Mouse (Mus musculus) hindbrain, postnatal 0 days (tissue): ENCODE results near the gene Mmp23. TPM values are rescaled to one million over a fixed set of nuclear protein-coding genes. Genes with fewer than 3 reads are reported as not detected.
A peak's percentile ranks its signal among the peaks of the same experiment; 100 is the strongest.

Experiments
- ATAC-seq: fragments of 200-750 bp; cut with Nextera tagmentation; 2 replicates; pipeline ENCODE4 v1.8.0; 2017; ENCODE audit warnings: mild to moderate bottlenecking, moderate TSS enrichment, moderate library complexity
- DNase-seq: peaks from one replicate; pipeline ENCODE4 v3.0.0-alpha.2; 2015; ENCODE audit warnings: low spot score
- H3K27ac ChIP-seq: fragments of 300-500 bp; sonication (generic); 2 replicates; pipeline ENCODE4 v1.5.1; 2014; ENCODE audit warnings: mild to moderate bottlenecking
- H3K27me3 ChIP-seq: fragments of 300-500 bp; sonication (generic); 2 replicates; pipeline ENCODE4 v1.6.1; 2014; ENCODE audit warnings: low read length, mixed read lengths; ENCODE audit not compliant: insufficient read depth
- H3K36me3 ChIP-seq: fragments of 300-500 bp; sonication (generic); 2 replicates; pipeline ENCODE4 v1.6.1; 2014; ENCODE audit warnings: low read length, mixed read lengths; ENCODE audit not compliant: insufficient read depth
- H3K4me1 ChIP-seq: fragments of 300-500 bp; sonication (generic); 2 replicates; pipeline ENCODE4 v1.6.1; 2014; ENCODE audit warnings: antibody characterized with exemption, low read length, mixed read lengths; ENCODE audit not compliant: insufficient read depth
- H3K4me2 ChIP-seq: fragments of 300-500 bp; sonication (generic); 2 replicates; pipeline ENCODE4 v1.6.1; 2014; ENCODE audit warnings: low read depth, mild to moderate bottlenecking, low read length, moderate library complexity, mixed read lengths
- H3K4me3 ChIP-seq: fragments of 300-500 bp; sonication (generic); 2 replicates; pipeline ENCODE4 v1.5.1; 2014; ENCODE audit warnings: low read length
- H3K9ac ChIP-seq: fragments of 300-500 bp; sonication (generic); replicated peaks from 2 replicates; pipeline ENCODE4 v1.6.1; 2014; ENCODE audit warnings: mild to moderate bottlenecking, low read length, moderate library complexity, mixed read lengths
- H3K9me3 ChIP-seq: fragments of 300-500 bp; sonication (generic); 2 replicates; pipeline ENCODE4 v1.6.1; 2016; ENCODE audit warnings: low read length, mixed read lengths
- CTCF ChIP-seq: IDR thresholded peaks from 2 replicates; pipeline ENCODE4 v1.5.1; 2016; ENCODE audit warnings: antibody characterized with exemption, control low read depth, low read depth
- WGBS: fragments of 180-500 bp; shearing (Covaris S2); extraction: QIAGEN DNeasy Blood & Tissue Kit; methylation state at CpG from one replicate; pipeline ENCODE4 v1.1.7; 2014; 5-methylcytosine and 5-hydroxymethylcytosine counted together
- polyA plus RNA-seq: library from polyadenylated mRNA; unstranded; fragments of >200 nt; fragmentation: Nextera tagmentation; extraction: Ambion mirVana; gene quantifications from 2 replicates; pipeline ENCODE4 v1.2.1, GENCODE M21; 2015
- total RNA-seq: library from RNA; depleted of rRNA; stranded (reverse); fragments of >200 nt; gene quantifications from 2 replicates; pipeline ENCODE4 v1.2.3, GENCODE M21; 2014

Gene Mmp23
- total and polyA plus RNA-seq, 2 experiments from 2014 or later, result 5.7 to 13.5 TPM

GRCm38 (mm10) chr4:155624338-155625291 lies 28.6 kb downstream of the Mmp23 start, which contains the start of gene Cdk11b:
Gene Cdk11b, plus strand, starts transcription at chr4:155624854.
- ATAC-seq (peak; percentile 100), DNase-seq (peak; percentile 100)
- WGBS, result under 1% methylated on average over 84 of the region's 84 CpGs
- TF ChIP-seq CTCF, result no peak
- Histone ChIP-seq H3K36me3 (peaks cover 20% of the 10 kb centered on the region; the same call in 1 of the 2 replicates), H3K9me3 (no peaks in the 10 kb centered on the region), H3K4me3 (peak within 1 kb of the TSS; percentile 99), H3K4me2 (peak within 1 kb of the TSS; percentile 85), H3K27me3 (no peaks in the 10 kb centered on the region), H3K9ac (peak within 1 kb of the TSS; percentile 82), H3K4me1 (no peaks in the 10 kb centered on the region; the same call in 1 of the 2 replicates), H3K27ac (peak within 1 kb of the TSS; percentile 69)

- Histone ChIP-seq H3K27me3 (no peaks in the 10 kb centered on the region), H3K4me2 (no peak overlapping the region), H3K36me3 (peaks cover 64% of the 10 kb centered on the region), H3K27ac (no peak overlapping the region), H3K4me3 (no peak overlapping the region), H3K9me3 (no peaks in the 10 kb centered on the region), H3K9ac (no peak overlapping the region), H3K4me1 (no peaks in the 10 kb centered on the region)
- DNase-seq (no peak), ATAC-seq (no peak)
- 92% methylated on average over 5 of the region's 5 CpGs for WGBS
- TF ChIP-seq CTCF, result no peak
Measured at GRCm38 (mm10) chr4:155618321-155618720, 34.9 kb downstream of the Mmp23 start.

- Histone ChIP-seq H3K27me3 (no peaks in the 10 kb centered on the region), H3K4me3 (no peak overlapping the region), H3K4me1 (no peaks in the 10 kb centered on the region), H3K36me3 (peaks cover 64% of the 10 kb centered on the region), H3K9ac (no peak overlapping the region), H3K9me3 (no peaks in the 10 kb centered on the region), H3K4me2 (no peak overlapping the region), H3K27ac (no peak overlapping the region)
- TF ChIP-seq CTCF, result no peak
- no peak for DNase-seq
- 96% methylated on average over 3 of the region's 3 CpGs for WGBS
- no peak for ATAC-seq
Measured at GRCm38 (mm10) chr4:155613264-155613663, 39.9 kb downstream of the Mmp23 start.

- Histone ChIP-seq H3K36me3 (peaks cover 51% of the 10 kb centered on the region), H3K27ac (no peak overlapping the region), H3K27me3 (no peaks in the 10 kb centered on the region), H3K9me3 (no peaks in the 10 kb centered on the region), H3K4me2 (no peak overlapping the region), H3K4me3 (no peak overlapping the region), H3K4me1 (no peaks in the 10 kb centered on the region), H3K9ac (no peak overlapping the region)
- TF ChIP-seq CTCF, result no peak
- DNase-seq (no peak), ATAC-seq (no peak)
- WGBS, result 90% methylated on average over 3 of the region's 3 CpGs
Measured at GRCm38 (mm10) chr4:155611860-155612259, 41.3 kb downstream of the Mmp23 start.

GRCm38 (mm10) chr4:155606825-155607224 lies 46.4 kb downstream of the Mmp23 start:
- no peak for TF ChIP-seq CTCF
- no peaks in the 10 kb centered on the region for H3K27me3 ChIP-seq
- ATAC-seq (no peak), DNase-seq (no peak)
- no peak overlapping the region for H3K4me2 ChIP-seq
- H3K4me1 ChIP-seq, result 0 out of 2 replicates have a peak, but pooled peaks cover 4% of the 10 kb centered on the region
- WGBS, result 72% methylated on average over 2 of the region's 2 CpGs
- H3K9ac ChIP-seq, result no peak overlapping the region
- peaks cover 12% of the 10 kb centered on the region for H3K36me3 ChIP-seq
- no peak overlapping the region for H3K4me3 ChIP-seq
- H3K27ac ChIP-seq, result no peak overlapping the region
- H3K9me3 ChIP-seq, result no peaks in the 10 kb centered on the region

- H3K4me3 ChIP-seq, result no peak overlapping the region
- ATAC-seq, result no peak
- no peaks in the 10 kb centered on the region for H3K27me3 ChIP-seq
- H3K9ac ChIP-seq, result no peak overlapping the region
- no peaks in the 10 kb centered on the region for H3K9me3 ChIP-seq
- no peak for DNase-seq
- 92% methylated on average over 4 of the region's 4 CpGs for WGBS
- 0 out of 2 replicates have a peak, but pooled peaks cover 4% of the 10 kb centered on the region for H3K4me1 ChIP-seq
- peaks cover 3% of the 10 kb centered on the region for H3K36me3 ChIP-seq
- H3K27ac ChIP-seq, result no peak overlapping the region
- H3K4me2 ChIP-seq, result no peak overlapping the region
- TF ChIP-seq CTCF, result no peak
Measured at GRCm38 (mm10) chr4:155605132-155605531, 48.1 kb downstream of the Mmp23 start.
